Mouse (Mus musculus): Measurements from ENCODE around the gene Gm20662. TPM values are rescaled to one million over a fixed set of nuclear protein-coding genes. Genes with fewer than 3 reads are reported as not detected.

The Gm20662 gene
- polyA plus RNA-seq, 1 experiment from 2014 or later: 0.90 TPM

- Histone ChIP-seq H3K27ac (ENCODE audit: low read depth, low read length) (no peak overlapping the region), H3K9me3 (replicated peaks; ENCODE audit: control insufficient read depth, low read length) (no peaks in the 10 kb centered on the region)
- no peak for ATAC-seq (replicated peaks; ENCODE audit: insufficient number of reproducible peaks, low FRiP score, low TSS enrichment)
Observed at GRCm38 (mm10) chr9:107959896-107960295, 36.3 kb upstream of the Gm20662 start.

GRCm38 (mm10) chr9:107960928-107961327 lies 35.2 kb upstream of the Gm20662 start:
- WGBS (ENCODE audit: insufficient replicate concordance): 79% methylated on average over 4 of the region's 4 CpGs
- Histone ChIP-seq H3K4me3 (ENCODE audit: low read depth, low read length) (no peak overlapping the region), H3K36me3 (ENCODE audit: control insufficient read depth, insufficient read depth, low read length) (peaks cover 26% of the 10 kb centered on the region; the same call in 1 of the 2 replicates), H3K9me3 (replicated peaks; ENCODE audit: control insufficient read depth, low read length) (no peaks in the 10 kb centered on the region), H3K4me1 (ENCODE audit: control insufficient read depth, insufficient read depth, low read length) (peaks cover 9% of the 10 kb centered on the region; the same call in 1 of the 2 replicates), H3K27me3 (ENCODE audit: control insufficient read depth, insufficient read depth, low read length) (no peaks in the 10 kb centered on the region), H3K4me2 (no peak overlapping the region), H3K27ac (ENCODE audit: low read depth, low read length) (no peak overlapping the region), H3K9ac (ENCODE audit: low read depth, low read length) (no peak overlapping the region)
- no peak for ATAC-seq (replicated peaks; ENCODE audit: insufficient number of reproducible peaks, low FRiP score, low TSS enrichment)

More at GRCm38 (mm10) chr9:107959896-107960295, 36.3 kb upstream of the Gm20662 start:
- H3K27me3 ChIP-seq (ENCODE audit: control insufficient read depth, insufficient read depth, low read length): no peaks in the 10 kb centered on the region
- H3K4me1 ChIP-seq (ENCODE audit: control insufficient read depth, insufficient read depth, low read length): peaks cover 13% of the 10 kb centered on the region; the same call in 1 of the 2 replicates
- H3K4me2 ChIP-seq: no peak overlapping the region
- no peak overlapping the region for H3K9ac ChIP-seq (ENCODE audit: low read depth, low read length)
- no peak overlapping the region for H3K4me3 ChIP-seq (ENCODE audit: low read depth, low read length)
- WGBS (ENCODE audit: insufficient replicate concordance): 62% methylated on average over 6 of the region's 6 CpGs
- peaks cover 26% of the 10 kb centered on the region; the same call in 1 of the 2 replicates for H3K36me3 ChIP-seq (ENCODE audit: control insufficient read depth, insufficient read depth, low read length)

GRCm38 (mm10) chr9:107961351-107961762 lies 34.8 kb upstream of the Gm20662 start:
- Histone ChIP-seq H3K4me3 (ENCODE audit: low read depth, low read length) (no peak overlapping the region), H3K4me1 (ENCODE audit: control insufficient read depth, insufficient read depth, low read length) (peaks cover 8% of the 10 kb centered on the region; the same call in 1 of the 2 replicates), H3K9me3 (replicated peaks; ENCODE audit: control insufficient read depth, low read length) (no peaks in the 10 kb centered on the region), H3K36me3 (ENCODE audit: control insufficient read depth, insufficient read depth, low read length) (peaks cover 26% of the 10 kb centered on the region; the same call in 1 of the 2 replicates), H3K27me3 (ENCODE audit: control insufficient read depth, insufficient read depth, low read length) (no peaks in the 10 kb centered on the region), H3K9ac (ENCODE audit: low read depth, low read length) (no peak overlapping the region), H3K4me2 (no peak overlapping the region), H3K27ac (ENCODE audit: low read depth, low read length) (no peak overlapping the region)
- WGBS (ENCODE audit: insufficient replicate concordance): 88% methylated on average over 10 of the region's 10 CpGs
- no peak for ATAC-seq (replicated peaks; ENCODE audit: insufficient number of reproducible peaks, low FRiP score, low TSS enrichment)

GRCm38 (mm10) chr9:107961881-107962280 lies 34.3 kb upstream of the Gm20662 start:
- WGBS (ENCODE audit: insufficient replicate concordance): 60% methylated on average over 5 of the region's 5 CpGs
- no peaks in the 10 kb centered on the region for H3K27me3 ChIP-seq (ENCODE audit: control insufficient read depth, insufficient read depth, low read length)
- peaks cover 26% of the 10 kb centered on the region; the same call in 1 of the 2 replicates for H3K36me3 ChIP-seq (ENCODE audit: control insufficient read depth, insufficient read depth, low read length)
- no peaks in the 10 kb centered on the region for H3K9me3 ChIP-seq (replicated peaks; ENCODE audit: control insufficient read depth, low read length)
- ATAC-seq (replicated peaks; ENCODE audit: insufficient number of reproducible peaks, low FRiP score, low TSS enrichment): no peak
- H3K4me1 ChIP-seq (ENCODE audit: control insufficient read depth, insufficient read depth, low read length): peaks cover 8% of the 10 kb centered on the region; the same call in 1 of the 2 replicates
- no peak overlapping the region for H3K4me2 ChIP-seq
- H3K4me3 ChIP-seq (ENCODE audit: low read depth, low read length): no peak overlapping the region
- no peak overlapping the region for H3K9ac ChIP-seq (ENCODE audit: low read depth, low read length)
- H3K27ac ChIP-seq (ENCODE audit: low read depth, low read length): no peak overlapping the region

- H3K27me3 ChIP-seq (ENCODE audit: control insufficient read depth, insufficient read depth, low read length): no peaks in the 10 kb centered on the region
- no peak overlapping the region for H3K4me2 ChIP-seq
- no peaks in the 10 kb centered on the region for H3K9me3 ChIP-seq (replicated peaks; ENCODE audit: control insufficient read depth, low read length)
- peaks cover 8% of the 10 kb centered on the region; the same call in 1 of the 2 replicates for H3K4me1 ChIP-seq (ENCODE audit: control insufficient read depth, insufficient read depth, low read length)
- peaks cover 21% of the 10 kb centered on the region; the same call in 1 of the 2 replicates for H3K36me3 ChIP-seq (ENCODE audit: control insufficient read depth, insufficient read depth, low read length)
- no peak overlapping the region for H3K9ac ChIP-seq (ENCODE audit: low read depth, low read length)
- H3K4me3 ChIP-seq (ENCODE audit: low read depth, low read length): no peak overlapping the region
- ATAC-seq (replicated peaks; ENCODE audit: insufficient number of reproducible peaks, low FRiP score, low TSS enrichment): no peak
- no peak overlapping the region for H3K27ac ChIP-seq (ENCODE audit: low read depth, low read length)
- WGBS (ENCODE audit: insufficient replicate concordance): 89% methylated on average over 9 of the region's 9 CpGs
Observed at GRCm38 (mm10) chr9:107962916-107963315, 33.2 kb upstream of the Gm20662 start.

GRCm38 (mm10) chr9:107963700-107964099 lies 32.4 kb upstream of the Gm20662 start:
- Histone ChIP-seq H3K4me1 (ENCODE audit: control insufficient read depth, insufficient read depth, low read length) (peaks cover 8% of the 10 kb centered on the region; the same call in 1 of the 2 replicates), H3K36me3 (ENCODE audit: control insufficient read depth, insufficient read depth, low read length) (peaks cover 22% of the 10 kb centered on the region), H3K9ac (ENCODE audit: low read depth, low read length) (0 out of 2 replicates have a peak overlapping the region, but pooled peaks have one; percentile 28), H3K4me3 (ENCODE audit: low read depth, low read length) (no peak overlapping the region), H3K27ac (ENCODE audit: low read depth, low read length) (peak overlapping the region; percentile 62; the same call in 1 of the 2 replicates), H3K27me3 (ENCODE audit: control insufficient read depth, insufficient read depth, low read length) (no peaks in the 10 kb centered on the region), H3K4me2 (no peak overlapping the region), H3K9me3 (replicated peaks; ENCODE audit: control insufficient read depth, low read length) (no peaks in the 10 kb centered on the region)
- 19% methylated on average over 5 of the region's 5 CpGs for WGBS (ENCODE audit: insufficient replicate concordance)
- peak; percentile 64 for ATAC-seq (replicated peaks; ENCODE audit: insufficient number of reproducible peaks, low FRiP score, low TSS enrichment)

GRCm38 (mm10) chr9:107964681-107965080 lies 31.5 kb upstream of the Gm20662 start:
- H3K27me3 ChIP-seq (ENCODE audit: control insufficient read depth, insufficient read depth, low read length): no peaks in the 10 kb centered on the region

GRCm38 (mm10) chr9:107966676-107967075 lies 29.5 kb upstream of the Gm20662 start:
- no peak overlapping the region for H3K27ac ChIP-seq (ENCODE audit: low read depth, low read length)
- H3K4me2 ChIP-seq: no peak overlapping the region
- peaks cover 13% of the 10 kb centered on the region for H3K36me3 ChIP-seq (ENCODE audit: control insufficient read depth, insufficient read depth, low read length)
- no peaks in the 10 kb centered on the region for H3K27me3 ChIP-seq (ENCODE audit: control insufficient read depth, insufficient read depth, low read length)
- H3K9me3 ChIP-seq (replicated peaks; ENCODE audit: control insufficient read depth, low read length): no peaks in the 10 kb centered on the region
- no peak overlapping the region for H3K9ac ChIP-seq (ENCODE audit: low read depth, low read length)
- WGBS (ENCODE audit: insufficient replicate concordance): 84% methylated on average over 10 of the region's 10 CpGs
- H3K4me1 ChIP-seq (ENCODE audit: control insufficient read depth, insufficient read depth, low read length): peaks cover 15% of the 10 kb centered on the region
- no peak for ATAC-seq (replicated peaks; ENCODE audit: insufficient number of reproducible peaks, low FRiP score, low TSS enrichment)
- no peak overlapping the region for H3K4me3 ChIP-seq (ENCODE audit: low read depth, low read length)

More at GRCm38 (mm10) chr9:107964681-107965080, 31.5 kb upstream of the Gm20662 start:
- Histone ChIP-seq H3K9ac (ENCODE audit: low read depth, low read length) (no peak overlapping the region), H3K4me1 (ENCODE audit: control insufficient read depth, insufficient read depth, low read length) (peaks cover 8% of the 10 kb centered on the region; the same call in 1 of the 2 replicates), H3K27ac (ENCODE audit: low read depth, low read length) (peak overlapping the region; percentile 62; the same call in 1 of the 2 replicates), H3K4me3 (ENCODE audit: low read depth, low read length) (no peak overlapping the region), H3K9me3 (replicated peaks; ENCODE audit: control insufficient read depth, low read length) (no peaks in the 10 kb centered on the region), H3K4me2 (no peak overlapping the region), H3K36me3 (ENCODE audit: control insufficient read depth, insufficient read depth, low read length) (peaks cover 19% of the 10 kb centered on the region)
- WGBS (ENCODE audit: insufficient replicate concordance): 87% methylated on average over 9 of the region's 9 CpGs
- no peak for ATAC-seq (replicated peaks; ENCODE audit: insufficient number of reproducible peaks, low FRiP score, low TSS enrichment)

- Histone ChIP-seq H3K4me1 (ENCODE audit: control insufficient read depth, insufficient read depth, low read length) (peaks cover 21% of the 10 kb centered on the region), H3K4me2 (no peak overlapping the region), H3K9ac (ENCODE audit: low read depth, low read length) (no peak overlapping the region), H3K27me3 (ENCODE audit: control insufficient read depth, insufficient read depth, low read length) (no peaks in the 10 kb centered on the region), H3K9me3 (replicated peaks; ENCODE audit: control insufficient read depth, low read length) (no peaks in the 10 kb centered on the region), H3K36me3 (ENCODE audit: control insufficient read depth, insufficient read depth, low read length) (peaks cover 9% of the 10 kb centered on the region), H3K27ac (ENCODE audit: low read depth, low read length) (no peak overlapping the region), H3K4me3 (ENCODE audit: low read depth, low read length) (no peak overlapping the region)
- no peak for ATAC-seq (replicated peaks; ENCODE audit: insufficient number of reproducible peaks, low FRiP score, low TSS enrichment)
- WGBS (ENCODE audit: insufficient replicate concordance): 83% methylated on average over 6 of the region's 6 CpGs
Observed at GRCm38 (mm10) chr9:107967437-107967836, 28.7 kb upstream of the Gm20662 start.
